Mouse (Mus musculus): ENCODE measurements around the gene Sun5. TPM values are rescaled to one million over a fixed set of nuclear protein-coding genes. Genes with fewer than 3 reads are reported as not detected.

The Sun5 gene
- polyA plus RNA-seq, 2 experiments, result not detected

DNA sequence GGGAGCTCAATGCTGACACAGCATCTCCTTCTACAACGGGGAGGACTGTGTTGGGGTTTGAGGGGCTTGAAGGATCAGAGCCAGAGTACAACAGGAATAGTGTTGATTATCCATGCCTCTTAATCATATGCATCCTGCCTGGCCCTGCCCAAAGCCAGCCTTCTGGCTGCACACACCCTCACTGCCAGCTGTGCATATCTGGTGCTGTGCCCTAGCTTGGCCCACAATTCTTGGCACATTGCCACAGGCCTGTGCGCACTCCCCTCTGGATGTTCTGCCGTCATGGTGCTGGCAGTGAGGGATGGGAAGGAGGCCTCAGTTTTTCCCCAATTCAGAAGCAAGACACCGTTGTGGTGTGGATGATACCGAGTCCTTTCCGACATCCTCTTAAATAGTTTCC lies 46.3 kb downstream of the Sun5 start:
- no peak overlapping the region for H3K4me3 ChIP-seq (ENCODE audit: insufficient read depth in 1 of 2, low read depth in 2 of 2, low read length in 2 of 2)
- H3K27me3 ChIP-seq (ENCODE audit: control insufficient read depth, insufficient read depth, low read length), result no peaks in the 10 kb centered on the region; the same call in 1 of the 2 replicates
- no peak overlapping the region for H3K4me2 ChIP-seq (ENCODE audit: low read depth)
- H3K36me3 ChIP-seq (replicated peaks; ENCODE audit: control insufficient read depth, insufficient read depth, low read depth), result no peaks in the 10 kb centered on the region
- no peaks in the 10 kb centered on the region for H3K4me1 ChIP-seq (replicated peaks; ENCODE audit: control insufficient read depth in 2 of 2, insufficient read depth in 2 of 2, low read length in 1 of 2)
- WGBS (ENCODE audit: insufficient replicate concordance), result 75% methylated on average over 6 of the region's 6 CpGs
- H3K27ac ChIP-seq, result no peak overlapping the region
- ATAC-seq (ENCODE audit: insufficient read depth) (no peak), DNase-seq (ENCODE audit: low read depth in 3 of 3, low spot score in 3 of 3) (no peak)
- no peaks in the 10 kb centered on the region for H3K9me3 ChIP-seq (ENCODE audit: control insufficient read depth, low read length)
- H3K9ac ChIP-seq (replicated peaks), result no peak overlapping the region
- TF ChIP-seq CTCF (IDR thresholded peaks at IDR 0.05; ENCODE audit: low read depth) (no peak), EP300 (IDR thresholded peaks at IDR 0.05; ENCODE audit: low read depth) (no peak)

DNA sequence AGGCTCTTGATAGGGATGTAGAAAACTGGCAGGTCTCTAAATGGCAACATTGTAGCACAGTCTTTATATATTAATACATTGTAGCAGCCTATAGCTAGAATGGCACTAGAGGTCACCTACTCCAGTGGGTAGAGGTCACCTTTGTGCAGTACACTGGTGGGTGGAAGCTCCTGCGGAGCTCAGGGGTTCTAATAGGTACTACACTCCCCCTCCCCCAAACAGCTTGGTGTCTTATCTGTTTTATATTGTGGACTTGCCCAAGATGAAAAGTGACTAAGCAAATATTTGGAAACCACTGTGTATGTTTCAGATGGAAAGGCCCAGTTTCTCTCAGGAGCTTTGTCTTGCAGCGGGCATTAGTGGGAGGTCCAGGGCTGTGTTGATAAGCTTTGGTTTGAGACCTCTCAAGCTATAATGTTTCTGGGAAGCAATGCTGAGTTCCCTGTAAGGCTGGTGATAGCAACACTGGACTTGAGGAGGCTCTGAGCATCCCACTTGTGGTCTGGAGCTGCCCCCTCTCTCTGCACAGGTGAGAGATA lies 48.8 kb downstream of the Sun5 start:
- ATAC-seq (ENCODE audit: insufficient read depth), result no peak
- no peaks in the 10 kb centered on the region for H3K36me3 ChIP-seq (replicated peaks; ENCODE audit: control insufficient read depth, insufficient read depth, low read depth)
- no peaks in the 10 kb centered on the region for H3K4me1 ChIP-seq (replicated peaks; ENCODE audit: control insufficient read depth in 2 of 2, insufficient read depth in 2 of 2, low read length in 1 of 2)
- no peak overlapping the region for H3K4me2 ChIP-seq (ENCODE audit: low read depth)
- 31% methylated on average over 2 of the region's 2 CpGs for WGBS (ENCODE audit: insufficient replicate concordance)
- no peak for TF ChIP-seq EP300 (IDR thresholded peaks at IDR 0.05; ENCODE audit: low read depth)
- no peak for DNase-seq (ENCODE audit: low read depth in 3 of 3, low spot score in 3 of 3)
- H3K9ac ChIP-seq (replicated peaks), result no peak overlapping the region
- no peaks in the 10 kb centered on the region for H3K9me3 ChIP-seq (ENCODE audit: control insufficient read depth, low read length)
- H3K27me3 ChIP-seq (ENCODE audit: control insufficient read depth, insufficient read depth, low read length), result no peaks in the 10 kb centered on the region
- no peak overlapping the region for H3K4me3 ChIP-seq (ENCODE audit: insufficient read depth in 1 of 2, low read depth in 2 of 2, low read length in 2 of 2)
- no peak overlapping the region for H3K27ac ChIP-seq

DNA sequence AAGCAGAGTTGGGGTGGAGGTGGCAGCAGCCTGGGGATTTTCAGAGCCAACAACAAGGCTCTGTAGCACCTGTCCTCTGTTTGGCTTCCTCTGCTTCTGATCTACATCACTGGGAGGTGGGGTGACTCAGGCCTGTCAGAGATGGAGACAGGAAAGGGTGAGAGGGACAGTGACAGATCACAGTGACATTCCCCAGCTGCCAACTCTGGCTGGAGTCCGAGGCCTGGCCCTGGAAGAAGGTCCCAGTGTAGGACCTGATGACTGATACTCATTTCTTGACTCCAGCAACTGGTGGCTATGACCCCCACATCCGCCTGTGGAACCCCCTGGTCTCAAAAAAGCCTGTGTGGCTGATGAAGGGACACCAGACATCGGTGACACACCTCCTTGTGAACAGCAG lies 61.0 kb downstream of the Sun5 start:
- no peaks in the 10 kb centered on the region for H3K27me3 ChIP-seq (ENCODE audit: control insufficient read depth, insufficient read depth, low read length)
- 38% methylated on average over 3 of the region's 3 CpGs for WGBS (ENCODE audit: insufficient replicate concordance)
- H3K4me3 ChIP-seq (ENCODE audit: insufficient read depth in 1 of 2, low read depth in 2 of 2, low read length in 2 of 2), result no peak overlapping the region
- H3K36me3 ChIP-seq (replicated peaks; ENCODE audit: control insufficient read depth, insufficient read depth, low read depth), result no peaks in the 10 kb centered on the region
- no peaks in the 10 kb centered on the region for H3K4me1 ChIP-seq (replicated peaks; ENCODE audit: control insufficient read depth in 2 of 2, insufficient read depth in 2 of 2, low read length in 1 of 2)
- DNase-seq (ENCODE audit: low read depth in 3 of 3, low spot score in 3 of 3) (no peak), ATAC-seq (ENCODE audit: insufficient read depth) (no peak)
- H3K27ac ChIP-seq, result no peak overlapping the region
- no peaks in the 10 kb centered on the region for H3K9me3 ChIP-seq (ENCODE audit: control insufficient read depth, low read length)
- TF ChIP-seq EP300 (IDR thresholded peaks at IDR 0.05; ENCODE audit: low read depth) (no peak), CTCF (IDR thresholded peaks at IDR 0.05; ENCODE audit: low read depth) (no peak)
- H3K9ac ChIP-seq (replicated peaks), result no peak overlapping the region
- no peak overlapping the region for H3K4me2 ChIP-seq (ENCODE audit: low read depth)

- Histone ChIP-seq H3K4me1 (replicated peaks; ENCODE audit: control insufficient read depth in 2 of 2, insufficient read depth in 2 of 2, low read length in 1 of 2) (no peaks in the 10 kb centered on the region), H3K4me3 (ENCODE audit: insufficient read depth in 1 of 2, low read depth in 2 of 2, low read length in 2 of 2) (no peak overlapping the region), H3K9ac (replicated peaks) (no peak overlapping the region), H3K4me2 (ENCODE audit: low read depth) (no peak overlapping the region), H3K9me3 (ENCODE audit: control insufficient read depth, low read length) (no peaks in the 10 kb centered on the region), H3K27ac (no peak overlapping the region), H3K36me3 (replicated peaks; ENCODE audit: control insufficient read depth, insufficient read depth, low read depth) (no peaks in the 10 kb centered on the region), H3K27me3 (ENCODE audit: control insufficient read depth, insufficient read depth, low read length) (no peaks in the 10 kb centered on the region)
- no peak for DNase-seq (ENCODE audit: low read depth in 3 of 3, low spot score in 3 of 3)
- WGBS (ENCODE audit: insufficient replicate concordance), result 65% methylated on average over 6 of the region's 6 CpGs
- no peak for ATAC-seq (ENCODE audit: insufficient read depth)
- TF ChIP-seq EP300 (IDR thresholded peaks at IDR 0.05; ENCODE audit: low read depth) (no peak), CTCF (IDR thresholded peaks at IDR 0.05; ENCODE audit: low read depth) (no peak)
Measured at GRCm38 (mm10) chr2:153808841-153809240, 62.0 kb downstream of the Sun5 start.

GRCm38 (mm10) chr2:153808146-153808545 lies 62.7 kb downstream of the Sun5 start:
- no peak for DNase-seq (ENCODE audit: low read depth in 3 of 3, low spot score in 3 of 3)
- Histone ChIP-seq H3K9ac (replicated peaks) (no peak overlapping the region), H3K36me3 (replicated peaks; ENCODE audit: control insufficient read depth, insufficient read depth, low read depth) (no peaks in the 10 kb centered on the region), H3K9me3 (ENCODE audit: control insufficient read depth, low read length) (no peaks in the 10 kb centered on the region), H3K4me2 (ENCODE audit: low read depth) (no peak overlapping the region), H3K4me3 (ENCODE audit: insufficient read depth in 1 of 2, low read depth in 2 of 2, low read length in 2 of 2) (no peak overlapping the region), H3K27ac (no peak overlapping the region), H3K27me3 (ENCODE audit: control insufficient read depth, insufficient read depth, low read length) (no peaks in the 10 kb centered on the region), H3K4me1 (replicated peaks; ENCODE audit: control insufficient read depth in 2 of 2, insufficient read depth in 2 of 2, low read length in 1 of 2) (no peaks in the 10 kb centered on the region)
- WGBS (ENCODE audit: insufficient replicate concordance), result 71% methylated on average over 8 of the region's 8 CpGs
- TF ChIP-seq EP300 (IDR thresholded peaks at IDR 0.05; ENCODE audit: low read depth), result no peak
- TF ChIP-seq CTCF (IDR thresholded peaks at IDR 0.05; ENCODE audit: low read depth), result no peak
- ATAC-seq (ENCODE audit: insufficient read depth), result no peak
